Mouse (Mus musculus): ENCODE results near the gene Lum. TPM values are rescaled to one million over a fixed set of nuclear protein-coding genes. Genes with fewer than 3 reads are reported as not detected.

Lum gene
- 49.0 TPM for polyA plus RNA-seq (2014; fragmentation: Illumina TruSeq; extraction: RNeasy Lipid Tissue Mini Kit (QIAGEN cat#74804); ENCODE audit: low replicate concordance)

GRCm38 (mm10) chr10:97564957-97565856 is at the start of gene Lum:
Lum (plus strand) TSS chr10:97565128.

GRCm38 (mm10) chr10:97606579-97606978 is 41.7 kb downstream of the Lum start, which contains the start of gene Kera:
Kera (plus strand) TSS chr10:97606879.

Other genes with a start within 250 kb of the Lum start
- 316 TPM for gene Dcn, start 85.5 kb upstream of the Lum start, polyA plus RNA-seq (2014; fragmentation: Illumina TruSeq; extraction: RNeasy Lipid Tissue Mini Kit (QIAGEN cat#74804); ENCODE audit: low replicate concordance)
- gene Kera, start 41.8 kb downstream of the Lum start, polyA plus RNA-seq (2014; fragmentation: Illumina TruSeq; extraction: RNeasy Lipid Tissue Mini Kit (QIAGEN cat#74804); ENCODE audit: low replicate concordance), result not detected
- 0.48 TPM for gene Epyc, start 78.9 kb downstream of the Lum start, polyA plus RNA-seq (2014; fragmentation: Illumina TruSeq; extraction: RNeasy Lipid Tissue Mini Kit (QIAGEN cat#74804); ENCODE audit: low replicate concordance)
- gene Ccer1, start 127.9 kb downstream of the Lum start, polyA plus RNA-seq (2014; fragmentation: Illumina TruSeq; extraction: RNeasy Lipid Tissue Mini Kit (QIAGEN cat#74804); ENCODE audit: low replicate concordance), result not detected
- gene C030005K15Rik, start 161.6 kb downstream of the Lum start, polyA plus RNA-seq (2014; fragmentation: Illumina TruSeq; extraction: RNeasy Lipid Tissue Mini Kit (QIAGEN cat#74804); ENCODE audit: low replicate concordance), result not detected

All from small intestine, adult 10 weeks (tissue).